Mouse (Mus musculus) ES-E14 (cell line): ENCODE measurements around the gene Ubl4b.

Experiments used
- CHD2 ChIP-seq: IDR thresholded peaks from 2 replicates; pipeline ENCODE4 v1.6.1; 2014; ENCODE audit warnings: mild to moderate bottlenecking, low read depth, low read length, inconsistent platforms
- HCFC1 ChIP-seq: IDR thresholded peaks from 2 replicates; pipeline ENCODE4 v1.6.1; 2012; ENCODE audit warnings: low read length, inconsistent platforms, borderline replicate concordance; ENCODE audit not compliant: insufficient read depth
- MAFK ChIP-seq: IDR thresholded peaks from 2 replicates; pipeline ENCODE4 v1.6.1; 2014; ENCODE audit warnings: mild to moderate bottlenecking, low read depth, low read length, inconsistent platforms; ENCODE audit not compliant: insufficient read depth
- ZNF384 ChIP-seq: IDR thresholded peaks from 2 replicates; pipeline ENCODE4 v1.6.1; 2012; ENCODE audit warnings: low read depth, low read length, inconsistent platforms

DNA sequence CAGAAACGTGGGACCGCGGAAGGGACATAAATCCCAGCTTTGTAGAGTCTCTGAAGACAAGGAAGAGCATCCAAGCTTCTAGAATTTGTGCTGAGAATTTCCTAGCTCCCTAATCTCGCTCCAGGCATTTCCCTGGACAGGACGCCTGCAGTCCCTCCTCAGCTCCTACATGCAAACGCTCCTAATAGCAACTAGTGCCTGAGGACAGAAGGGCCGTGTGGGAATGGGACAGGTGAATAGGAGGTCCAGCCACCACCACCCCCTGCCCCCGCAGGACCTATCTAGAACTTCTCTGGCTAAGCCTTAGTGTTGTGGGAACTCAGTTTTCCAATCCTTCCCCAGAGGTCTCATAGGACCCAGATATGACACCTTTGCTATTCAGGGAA, 17.4 kb downstream of the Ubl4b start:
- TF ChIP-seq MAFK (no peak), HCFC1 (no peak), ZNF384 (no peak), CHD2 (no peak)
